Mouse (Mus musculus) CH12F3 (cell line): ENCODE results near the gene Trim40.

Experiments used
- in situ Hi-C: fragments of 300-500 bp; cut with MboI; formaldehyde crosslinking; loops from 2 replicates; pipeline ENCODE4 v1.14.3; 2020; ENCODE audit warnings: low sequenced_read_pairs

The Trim40 gene

DNA sequence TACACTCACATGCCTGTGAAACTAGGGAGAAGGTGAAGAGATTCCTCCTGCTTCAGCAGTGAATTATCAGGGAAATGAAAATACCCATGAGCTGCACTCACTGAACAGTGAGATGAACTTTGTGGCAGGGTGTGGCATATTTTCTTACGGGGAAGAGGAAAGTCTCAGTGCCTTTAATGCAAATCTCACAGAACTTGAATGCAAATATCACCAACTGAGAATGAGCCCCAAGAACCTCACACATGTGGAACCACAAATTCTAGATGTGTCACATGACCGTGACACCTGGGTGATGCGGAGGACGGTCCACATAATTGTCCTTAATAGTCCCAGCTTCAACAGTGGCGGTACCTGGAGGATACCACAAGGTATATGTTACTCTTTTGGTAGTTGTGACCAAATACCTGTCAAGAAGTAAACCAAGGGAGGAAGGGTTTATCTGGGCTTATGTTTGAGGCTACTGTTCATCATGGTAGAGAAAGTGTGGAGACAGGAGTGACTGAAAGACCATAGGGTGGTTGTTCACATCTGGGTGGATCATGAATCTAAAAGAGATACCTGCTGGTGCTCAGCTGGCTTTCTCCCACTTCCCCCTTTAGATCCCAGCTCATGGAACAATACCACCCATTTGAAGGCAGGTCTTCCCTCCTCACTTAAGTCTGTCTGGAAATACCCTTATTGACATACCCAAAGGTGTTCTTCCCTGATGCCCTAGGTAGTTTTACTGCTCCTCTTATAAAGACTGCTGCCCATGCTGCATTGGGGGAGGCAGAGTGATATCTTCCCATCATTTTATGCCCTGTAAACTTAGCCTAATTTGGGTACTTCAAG, at the start of gene Trim40:
TSS of gene Trim40 (minus strand) at position 51 of the 831 bp plus-strand sequence.
- in situ Hi-C loops: no loop called here

DNA sequence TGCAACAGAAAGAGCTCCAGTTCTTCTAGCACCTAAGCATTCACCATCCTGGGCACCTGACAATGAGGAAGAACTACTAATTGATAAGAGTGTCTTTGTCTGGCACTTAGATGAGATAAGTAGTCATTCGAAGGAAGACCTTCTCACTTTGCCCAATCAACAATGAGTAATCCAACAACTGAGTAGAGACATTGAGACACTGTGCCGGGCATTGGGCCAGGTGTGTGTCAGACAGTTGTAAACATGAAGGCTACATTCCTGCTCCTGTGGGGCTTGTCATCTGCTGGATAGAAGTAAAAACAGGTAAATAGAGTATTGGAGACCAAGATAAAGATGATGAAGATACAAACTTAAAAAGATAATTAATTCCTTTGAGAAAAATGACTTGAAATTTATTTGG, 48.1 kb upstream of the Trim40 start:
- in situ Hi-C loops: no loop called here

DNA sequence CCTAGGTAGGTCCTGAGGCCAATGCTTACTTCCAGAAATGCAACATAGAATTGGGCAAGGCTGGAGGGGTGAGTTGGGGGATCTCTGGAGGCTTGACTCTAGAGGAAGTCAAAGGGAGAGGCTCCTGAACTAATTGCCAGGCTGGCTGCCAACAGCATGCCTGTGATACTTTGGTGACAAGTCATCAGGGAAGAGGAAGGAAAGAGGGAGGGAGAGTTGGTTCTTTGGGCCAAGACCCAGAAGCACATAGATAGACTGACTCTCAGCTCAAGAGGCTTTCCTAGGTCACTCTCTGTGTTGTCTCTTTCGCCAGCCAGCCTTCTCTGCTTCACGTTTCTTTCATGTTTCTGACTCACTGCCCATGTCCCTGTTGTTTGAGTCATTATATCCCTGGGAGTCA, 41.9 kb upstream of the Trim40 start:
- in situ Hi-C loops: no loop called here

DNA sequence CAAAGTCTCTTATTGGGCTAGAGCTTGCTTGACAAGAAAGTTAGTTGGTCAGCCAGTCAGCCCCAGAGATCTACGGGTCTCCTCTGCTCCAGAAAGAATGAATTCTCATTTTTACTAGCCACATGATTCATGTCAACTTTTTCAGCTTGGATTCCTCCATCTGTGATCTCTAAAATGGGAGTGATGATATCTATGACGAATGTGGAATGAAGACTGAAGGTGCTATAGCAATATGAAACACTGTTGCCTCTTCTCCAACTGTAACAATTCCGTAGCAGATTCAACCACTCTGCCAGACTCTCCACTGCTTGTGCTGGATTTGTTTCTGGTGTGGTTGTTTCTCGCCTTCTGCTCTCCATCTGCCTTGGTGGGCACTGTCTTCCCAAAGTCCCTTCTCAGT, 41.2 kb upstream of the Trim40 start:
- in situ Hi-C loops: no loop called here

DNA sequence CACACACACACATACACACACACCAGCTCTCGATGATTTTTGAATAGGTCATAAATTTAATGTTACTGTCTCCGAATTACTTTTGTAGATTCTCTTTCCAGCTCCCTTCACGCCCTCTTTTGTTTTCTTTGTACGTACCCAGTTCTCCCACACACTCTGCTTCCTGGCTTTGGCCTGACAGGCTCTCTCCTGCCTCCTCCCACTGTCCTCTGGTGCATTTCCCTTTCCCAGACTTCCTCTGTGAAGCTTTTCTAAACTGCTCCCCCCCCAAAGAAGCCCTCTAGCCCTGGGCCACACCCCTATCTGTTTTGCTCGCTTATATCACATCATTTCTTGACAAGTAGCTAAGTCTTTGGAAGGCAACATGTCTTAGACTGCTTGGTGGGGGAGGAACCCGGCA, 40.3 kb upstream of the Trim40 start:
- in situ Hi-C loops: no loop called here

DNA sequence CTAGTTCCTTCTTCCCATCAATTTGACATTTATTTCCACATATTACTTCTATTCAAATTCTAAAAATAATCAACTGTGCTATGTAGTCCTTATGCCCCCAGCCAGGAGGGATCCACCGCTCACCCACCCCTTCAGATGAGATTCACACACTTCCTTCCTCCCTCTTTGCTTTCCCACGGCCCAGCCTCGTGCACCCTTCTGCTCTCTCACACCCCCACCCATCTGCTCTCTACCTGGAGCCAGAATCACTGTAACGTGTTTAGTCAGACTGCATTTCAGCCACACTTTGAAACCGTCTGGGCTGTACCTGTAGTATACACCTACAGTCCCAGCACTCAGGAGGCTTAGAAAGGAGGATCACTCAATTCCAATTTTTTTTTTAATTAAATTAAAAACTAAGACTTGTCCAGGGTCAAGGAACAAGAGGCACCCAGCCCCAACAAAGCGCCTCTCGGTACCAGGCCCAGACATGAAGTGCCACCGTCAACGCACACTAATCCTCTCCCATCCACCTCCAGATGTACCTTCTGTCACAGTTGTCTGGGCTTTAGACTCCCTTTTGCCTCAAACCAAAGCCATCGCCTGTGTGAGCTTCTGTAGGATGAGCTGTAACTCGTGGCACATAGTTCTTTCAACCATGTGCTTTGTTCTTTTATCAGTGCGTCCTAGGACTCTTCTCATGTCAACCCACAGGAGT, 39.5 kb upstream of the Trim40 start:
- in situ Hi-C loops: no loop called here

DNA sequence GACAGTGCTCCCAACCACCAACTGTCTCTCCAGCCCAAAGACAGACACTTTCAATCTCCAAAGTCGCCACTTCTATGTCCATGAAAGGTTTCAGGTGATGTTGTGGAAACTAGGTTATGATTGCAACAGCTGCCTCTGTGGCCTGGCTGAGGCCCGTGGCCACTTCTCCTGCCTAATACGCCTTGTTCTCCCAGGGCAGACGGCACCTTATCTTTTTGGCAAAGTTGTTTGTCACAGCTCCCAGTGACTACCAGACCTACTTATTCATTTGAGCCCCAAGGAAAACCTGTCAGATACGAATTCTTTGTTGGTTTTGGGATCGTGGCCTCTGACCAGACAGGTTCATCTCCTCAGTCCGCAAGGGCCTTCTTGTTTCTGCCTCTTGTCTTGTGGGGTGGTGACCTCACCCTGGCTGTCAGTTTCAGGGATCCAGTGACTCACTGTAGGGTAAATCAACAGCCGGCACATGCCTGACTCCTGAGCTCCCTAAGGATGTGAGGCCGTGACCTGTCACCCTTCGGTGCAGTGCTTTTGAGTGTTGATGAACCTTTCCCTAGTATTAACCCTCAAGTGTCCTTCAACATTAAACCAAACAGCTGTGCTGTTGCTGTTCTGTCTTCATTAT, 37.7 kb upstream of the Trim40 start:
- in situ Hi-C loops: no loop called here

DNA sequence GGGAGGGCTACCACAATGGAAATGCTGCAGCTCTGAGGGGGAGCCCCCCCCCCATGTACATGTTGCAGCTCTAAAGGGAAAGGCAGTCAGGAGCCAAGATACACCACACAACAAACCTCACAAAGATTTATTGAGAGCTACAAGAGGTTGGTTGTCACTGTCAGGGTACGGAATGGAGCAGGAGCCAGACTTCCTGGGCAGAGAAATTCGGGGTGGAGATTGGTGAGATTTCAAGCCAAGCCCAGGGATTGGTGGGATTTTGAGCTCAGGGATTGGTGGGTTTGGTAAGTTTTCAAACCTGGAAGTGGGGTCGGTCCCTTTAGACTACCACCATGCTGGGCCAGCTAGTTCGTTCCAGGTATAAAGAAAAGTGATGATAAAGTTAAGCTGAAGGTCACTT, 33.6 kb upstream of the Trim40 start:
- in situ Hi-C loops: loop anchor here (25.0 kb wide), 1 partner anchor 289 kb away; the partner anchor contains the start of genes Olfr94, Olfr95 and Olfr96

DNA sequence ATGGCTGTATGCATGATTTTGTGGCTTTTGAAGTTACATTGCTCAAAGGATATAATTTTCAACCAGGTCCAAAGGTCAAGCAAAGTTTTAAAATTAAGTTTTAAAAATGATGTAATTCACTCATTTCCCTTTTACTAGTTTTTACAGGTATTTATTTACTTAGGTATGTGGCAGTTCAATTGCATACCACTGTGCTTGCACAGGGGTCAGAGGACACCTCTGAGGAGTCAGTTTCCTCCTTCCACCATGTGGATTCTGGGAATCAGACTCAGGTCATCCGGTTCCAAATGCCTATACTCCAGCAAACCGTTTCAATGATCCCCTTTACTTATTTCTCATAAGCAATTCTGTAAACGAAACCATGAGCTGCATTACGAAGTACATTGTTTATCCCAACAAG, 32.8 kb upstream of the Trim40 start:
- in situ Hi-C loops: loop anchor here (25.0 kb wide), 1 partner anchor 290 kb away; the partner anchor contains the start of genes Olfr94, Olfr95 and Olfr96

DNA sequence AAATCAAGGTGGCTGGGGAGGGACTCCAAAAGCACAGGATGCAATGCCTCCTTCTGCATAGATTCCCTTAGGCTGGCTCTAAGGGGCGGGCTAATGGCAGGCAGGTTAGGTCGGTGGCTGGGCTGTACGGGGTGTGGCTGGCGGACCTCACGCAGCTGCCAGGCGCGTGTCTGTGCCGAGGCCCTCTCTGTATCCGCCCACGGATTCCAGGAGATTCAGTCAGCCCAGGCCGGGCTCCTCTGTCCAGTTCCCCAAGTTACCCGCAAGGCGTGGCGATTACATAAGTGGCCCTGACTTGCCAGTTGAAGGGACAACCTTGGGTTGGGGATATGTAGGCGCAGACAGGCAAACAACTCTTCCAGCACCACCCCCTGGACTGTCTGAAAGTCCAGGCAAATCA, 30.3 kb upstream of the Trim40 start:
- in situ Hi-C loops: loop anchor here (25.0 kb wide), 1 partner anchor 292 kb away; the partner anchor contains the start of genes Olfr94, Olfr95 and Olfr96

DNA sequence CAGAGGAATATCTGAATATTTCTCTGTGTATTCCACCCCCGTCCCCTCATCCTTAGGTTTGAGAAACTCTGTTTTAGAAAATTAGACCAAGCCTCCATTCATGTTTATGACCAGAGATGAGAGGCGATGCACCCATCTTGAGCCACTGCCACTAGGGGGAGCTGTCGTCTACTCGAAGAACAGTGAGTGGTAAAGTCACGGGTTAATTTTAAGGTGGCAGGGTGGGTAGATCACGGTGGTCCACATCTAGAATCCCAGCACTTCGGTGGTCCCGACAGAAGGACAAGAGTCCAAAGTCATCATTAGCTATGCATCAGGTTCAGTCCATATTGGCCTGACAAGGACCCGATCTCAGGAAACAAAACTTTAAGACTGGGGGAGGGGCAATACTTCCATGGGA, 25.2 kb upstream of the Trim40 start:
- in situ Hi-C loops: loop anchor here (25.0 kb wide), 1 partner anchor 297 kb away; the partner anchor contains the start of genes Olfr94, Olfr95 and Olfr96

DNA sequence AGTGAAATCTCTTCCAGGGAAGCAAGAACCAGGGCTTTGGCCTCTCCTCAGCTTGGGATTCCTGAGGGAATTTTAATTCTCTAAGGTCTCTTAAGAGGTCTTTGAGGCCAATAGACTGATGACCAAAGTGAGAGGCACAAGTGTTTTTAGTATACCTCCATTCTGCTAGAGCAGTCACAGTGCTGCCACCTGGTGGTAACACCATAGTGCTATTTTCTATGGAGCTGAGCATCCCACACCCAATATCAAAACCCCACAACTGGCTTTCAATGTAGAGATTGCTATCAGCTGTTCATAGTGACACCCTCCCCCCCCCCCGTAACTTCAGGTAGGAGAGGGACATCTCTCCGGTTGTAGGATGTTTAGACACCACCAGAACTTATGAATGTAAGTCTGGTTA, 24.2 kb upstream of the Trim40 start:
- in situ Hi-C loops: loop anchor here (25.0 kb wide), 1 partner anchor 298 kb away; the partner anchor contains the start of genes Olfr94, Olfr95 and Olfr96

DNA sequence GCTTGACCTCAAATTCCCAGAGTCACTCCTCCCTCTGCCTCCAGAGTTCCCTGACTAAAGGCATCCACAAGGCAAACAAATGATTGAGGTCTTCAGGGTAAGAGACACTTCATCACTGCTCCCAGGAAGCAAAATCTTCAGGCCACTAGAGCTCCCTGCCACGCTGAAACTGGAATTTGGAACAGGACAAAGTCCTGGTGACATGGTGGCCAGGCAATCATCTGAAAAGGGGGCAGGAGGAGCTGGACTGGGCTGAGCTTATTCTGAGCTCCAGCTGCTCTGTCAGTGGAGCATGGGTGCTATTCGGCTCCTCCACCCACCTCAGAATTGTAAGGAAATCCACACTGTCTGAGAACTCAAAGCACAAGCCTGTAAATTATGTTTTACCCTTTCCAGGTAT, 22.1 kb upstream of the Trim40 start:
- in situ Hi-C loops: loop anchor here (25.0 kb wide), 1 partner anchor 300 kb away; the partner anchor contains the start of genes Olfr94, Olfr95 and Olfr96

DNA sequence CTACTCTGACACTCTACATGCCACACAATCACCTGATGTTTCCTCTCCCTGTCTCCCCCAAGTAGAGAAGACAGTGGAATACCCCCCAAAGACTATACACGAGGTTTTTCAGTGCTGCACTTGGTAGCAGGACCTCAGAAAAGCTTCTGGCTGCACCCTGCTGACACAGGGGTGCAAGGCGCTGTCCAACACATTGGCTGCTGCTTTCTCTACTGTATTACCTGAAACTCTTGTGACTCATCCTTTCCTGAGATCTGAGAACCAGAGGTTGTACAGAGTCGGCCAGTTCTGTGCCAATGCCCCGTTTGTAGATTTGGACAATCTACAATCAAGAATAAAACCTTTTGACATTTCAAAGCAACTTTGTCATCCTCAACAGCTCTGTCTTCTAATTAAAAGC, 19.9 kb upstream of the Trim40 start:
- in situ Hi-C loops: loop anchor here (25.0 kb wide), 1 partner anchor 302 kb away; the partner anchor contains the start of genes Olfr94, Olfr95 and Olfr96

DNA sequence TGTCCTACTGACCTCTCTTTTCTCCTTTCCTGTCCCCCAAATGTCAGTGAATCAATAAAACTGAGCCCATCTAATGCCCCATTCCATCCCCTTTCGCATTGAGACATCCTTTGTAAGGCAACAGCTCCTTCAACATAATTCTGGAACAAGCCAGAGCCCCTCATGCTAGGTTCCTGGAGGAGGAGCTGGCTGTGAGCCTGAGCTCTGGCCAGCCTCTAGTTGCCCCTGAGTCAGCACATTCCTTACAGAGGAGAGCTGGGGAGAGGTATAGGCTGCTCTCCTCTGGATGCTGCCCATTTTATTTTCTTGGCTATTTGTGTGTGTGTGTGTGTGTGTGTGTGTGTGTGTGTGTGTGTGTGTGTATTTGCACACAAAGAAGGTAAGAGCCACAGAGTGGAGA, 18.3 kb upstream of the Trim40 start:
- in situ Hi-C loops: loop anchor here (25.0 kb wide), 1 partner anchor 304 kb away; the partner anchor contains the start of genes Olfr94, Olfr95 and Olfr96

DNA sequence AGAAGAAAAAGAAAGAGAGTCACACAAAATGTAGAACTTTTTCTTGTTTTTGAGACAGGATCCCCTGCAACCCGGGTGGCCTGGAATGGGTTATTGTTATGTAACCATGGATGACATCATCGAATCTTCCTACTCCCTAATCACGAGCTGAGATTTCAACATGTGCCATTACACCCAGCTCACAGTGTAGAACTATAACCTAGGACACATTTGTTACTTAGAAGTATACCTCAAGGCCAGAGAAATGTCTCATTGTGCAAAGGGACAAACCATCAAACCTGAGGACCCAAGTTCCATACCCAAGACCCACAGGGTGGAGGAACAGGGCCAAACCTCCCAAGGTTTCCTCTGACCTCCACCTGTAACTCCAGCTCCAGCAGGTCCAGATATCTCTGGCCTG, 13.7 kb upstream of the Trim40 start:
- in situ Hi-C loops: loop anchor here (25.0 kb wide), 1 partner anchor 309 kb away; the partner anchor contains the start of genes Olfr94, Olfr95 and Olfr96

DNA sequence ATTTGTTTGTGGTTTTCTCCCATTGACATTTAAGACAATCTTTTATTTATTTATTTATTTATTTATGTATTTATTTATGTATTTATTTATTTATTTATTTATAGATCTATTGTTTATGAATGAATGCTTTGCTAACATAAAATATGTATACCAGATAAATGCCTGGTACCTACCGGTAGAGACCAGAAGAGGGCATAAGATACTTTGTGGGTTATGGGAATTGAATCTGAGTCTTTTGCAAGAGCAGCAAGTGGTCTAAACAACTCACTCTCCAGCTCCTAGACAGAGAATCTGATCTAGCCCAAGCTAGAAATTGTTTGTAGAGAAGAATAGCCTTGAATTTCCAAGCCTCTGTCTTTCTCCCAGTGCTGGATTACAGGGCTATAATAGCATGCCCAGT, 10.8 kb upstream of the Trim40 start:
- in situ Hi-C loops: loop anchor here (25.0 kb wide), 1 partner anchor 312 kb away; the partner anchor contains the start of genes Olfr94, Olfr95 and Olfr96

DNA sequence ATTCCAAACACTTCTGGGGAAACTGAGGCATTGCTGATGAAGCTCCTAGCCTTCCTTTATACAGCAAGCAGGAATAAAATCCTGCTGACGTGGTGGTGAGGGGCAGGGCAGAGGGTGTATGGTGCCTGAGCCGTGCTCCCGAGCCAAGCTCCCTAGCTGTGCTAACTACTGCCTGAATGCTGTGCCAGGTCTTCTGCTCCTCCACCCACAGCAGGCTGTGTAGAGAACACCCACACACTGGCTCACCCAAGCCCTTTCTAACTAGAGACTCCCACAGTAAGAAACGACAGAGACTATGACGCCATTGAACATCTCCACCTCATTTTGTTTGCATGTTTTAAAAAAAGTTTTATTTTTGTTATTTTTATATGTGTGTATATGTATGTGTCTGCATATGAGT, 10.1 kb upstream of the Trim40 start:
- in situ Hi-C loops: loop anchor here (25.0 kb wide), 1 partner anchor 312 kb away; the partner anchor contains the start of genes Olfr94, Olfr95 and Olfr96

DNA sequence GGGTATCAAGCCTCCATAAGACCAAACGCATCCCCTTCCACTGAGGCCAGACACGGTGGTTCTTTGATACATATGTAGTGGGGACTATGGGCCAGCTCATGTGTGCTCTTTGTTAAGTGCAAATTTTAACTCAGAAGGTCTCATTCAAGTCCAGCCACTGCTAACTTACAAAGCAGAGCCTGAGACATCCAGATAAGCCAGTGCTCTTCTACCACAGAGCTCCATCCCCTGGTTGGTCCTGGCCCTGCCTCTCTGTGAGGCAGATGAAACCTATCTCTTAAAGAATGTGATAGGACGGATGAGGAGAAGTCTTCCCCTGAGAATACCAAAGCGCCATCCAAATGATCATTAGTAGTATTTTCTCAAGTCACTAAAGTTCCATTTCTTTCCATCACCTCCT, 9.5 kb upstream of the Trim40 start:
- in situ Hi-C loops: no loop called here

DNA sequence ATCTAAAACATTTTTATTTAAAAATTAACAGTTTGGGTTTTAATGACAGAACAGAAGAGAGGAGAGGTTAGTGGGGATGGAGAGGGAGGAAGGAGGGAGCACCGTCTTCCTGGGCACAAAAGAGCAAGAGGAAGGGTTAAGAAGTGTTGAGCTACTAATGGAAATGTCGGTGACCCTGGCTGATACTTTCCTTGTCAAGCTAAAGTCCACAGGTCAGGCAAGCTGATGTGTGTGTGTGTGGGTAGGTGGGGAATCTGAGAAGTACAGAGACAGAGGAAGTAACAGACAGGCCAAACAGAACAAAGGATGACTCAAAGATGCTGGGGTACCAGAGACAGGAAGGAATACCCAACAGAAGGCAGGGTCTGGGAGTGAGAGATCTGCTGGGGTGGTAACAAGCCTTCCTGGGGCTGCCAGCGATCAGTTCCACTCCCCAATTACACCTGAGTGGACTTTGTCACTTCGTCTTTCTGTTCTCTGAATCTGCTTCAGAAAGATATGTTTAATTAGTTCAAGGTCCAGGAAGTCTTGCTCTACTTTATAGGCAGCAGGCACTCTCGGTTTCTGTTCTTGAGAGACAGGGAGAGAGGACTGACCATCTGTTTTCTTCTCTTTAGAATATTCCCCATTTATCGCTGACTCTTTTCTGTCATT, 7.8 kb upstream of the Trim40 start, which contains the start of gene Trim31:
TSS of gene Trim31 (plus strand) at position 567 of the 654 bp plus-strand sequence.
- in situ Hi-C loops: no loop called here
